Mouse (Mus musculus): ENCODE measurements around the gene Arhgap9. TPM values are rescaled to one million over a fixed set of nuclear protein-coding genes. Genes with fewer than 3 reads are reported as not detected.

The Arhgap9 gene
- polyA plus RNA-seq, 1 experiment, result 131 TPM

GRCm38 (mm10) chr10:127351719-127352118 lies 30.0 kb downstream of the Arhgap9 start:
- Histone ChIP-seq H3K4me3 (ENCODE audit: insufficient read depth, low read length) (no peak overlapping the region), H3K4me1 (ENCODE audit: control insufficient read depth, insufficient read depth, low read length) (peaks cover 15% of the 10 kb centered on the region), H3K27ac (ENCODE audit: insufficient read depth, low read depth, low read length) (no peak overlapping the region)
- TF ChIP-seq POLR2A (IDR thresholded peaks at IDR 0.05; ENCODE audit: borderline replicate concordance, low read depth, low read length) (no peak), CTCF (IDR thresholded peaks at IDR 0.05; ENCODE audit: low read depth, low read length) (no peak)

- no peak overlapping the region for H3K27ac ChIP-seq (ENCODE audit: insufficient read depth, low read depth, low read length)
- H3K4me3 ChIP-seq (ENCODE audit: insufficient read depth, low read length), result no peak overlapping the region
- H3K4me1 ChIP-seq (ENCODE audit: control insufficient read depth, insufficient read depth, low read length), result peaks cover 15% of the 10 kb centered on the region
- TF ChIP-seq CTCF (IDR thresholded peaks at IDR 0.05; ENCODE audit: low read depth, low read length) (no peak), POLR2A (IDR thresholded peaks at IDR 0.05; ENCODE audit: borderline replicate concordance, low read depth, low read length) (no peak)
Observed at GRCm38 (mm10) chr10:127352187-127352586, 30.4 kb downstream of the Arhgap9 start.

- Histone ChIP-seq H3K27ac (ENCODE audit: insufficient read depth, low read depth, low read length) (no peak overlapping the region), H3K4me1 (ENCODE audit: control insufficient read depth, insufficient read depth, low read length) (peaks cover 15% of the 10 kb centered on the region), H3K4me3 (ENCODE audit: insufficient read depth, low read length) (no peak overlapping the region)
- no peak for TF ChIP-seq CTCF (IDR thresholded peaks at IDR 0.05; ENCODE audit: low read depth, low read length)
- TF ChIP-seq POLR2A (IDR thresholded peaks at IDR 0.05; ENCODE audit: borderline replicate concordance, low read depth, low read length), result no peak
Observed at GRCm38 (mm10) chr10:127352766-127353165, 31.0 kb downstream of the Arhgap9 start.

GRCm38 (mm10) chr10:127353909-127354895 lies 32.4 kb downstream of the Arhgap9 start, which contains the start of gene Inhbe:
Gene Inhbe (minus strand): TSS chr10:127354411.
- peaks cover 24% of the 10 kb centered on the region for H3K4me1 ChIP-seq (ENCODE audit: control insufficient read depth, insufficient read depth, low read length)
- TF ChIP-seq POLR2A (IDR thresholded peaks at IDR 0.05; ENCODE audit: borderline replicate concordance, low read depth, low read length), result no peak
- TF ChIP-seq CTCF (IDR thresholded peaks at IDR 0.05; ENCODE audit: low read depth, low read length), result peak; percentile 63
- 0 out of 2 replicates have a peak within 1 kb of the TSS, but pooled peaks have one; percentile 7 for H3K4me3 ChIP-seq (ENCODE audit: insufficient read depth, low read length)
- H3K27ac ChIP-seq (ENCODE audit: insufficient read depth, low read depth, low read length), result peak within 1 kb of the TSS; percentile 20; the same call in 1 of the 2 replicates

GRCm38 (mm10) chr10:127355336-127355735 lies 33.6 kb downstream of the Arhgap9 start:
- TF ChIP-seq POLR2A (IDR thresholded peaks at IDR 0.05; ENCODE audit: borderline replicate concordance, low read depth, low read length), result no peak
- TF ChIP-seq CTCF (IDR thresholded peaks at IDR 0.05; ENCODE audit: low read depth, low read length), result no peak
- H3K4me1 ChIP-seq (ENCODE audit: control insufficient read depth, insufficient read depth, low read length), result peaks cover 28% of the 10 kb centered on the region
- no peak overlapping the region for H3K27ac ChIP-seq (ENCODE audit: insufficient read depth, low read depth, low read length)

GRCm38 (mm10) chr10:127360714-127361113 lies 39.0 kb downstream of the Arhgap9 start:
- Histone ChIP-seq H3K4me3 (ENCODE audit: insufficient read depth, low read length) (no peak overlapping the region), H3K27ac (ENCODE audit: insufficient read depth, low read depth, low read length) (no peak overlapping the region), H3K4me1 (ENCODE audit: control insufficient read depth, insufficient read depth, low read length) (peaks cover 15% of the 10 kb centered on the region)
- no peak for TF ChIP-seq POLR2A (IDR thresholded peaks at IDR 0.05; ENCODE audit: borderline replicate concordance, low read depth, low read length)
- no peak for TF ChIP-seq CTCF (IDR thresholded peaks at IDR 0.05; ENCODE audit: low read depth, low read length)

More at GRCm38 (mm10) chr10:127355336-127355735, 33.6 kb downstream of the Arhgap9 start:
- H3K4me3 ChIP-seq (ENCODE audit: insufficient read depth, low read length), result no peak overlapping the region

- H3K27ac ChIP-seq (ENCODE audit: insufficient read depth, low read depth, low read length), result no peak overlapping the region
- TF ChIP-seq CTCF (IDR thresholded peaks at IDR 0.05; ENCODE audit: low read depth, low read length) (no peak), POLR2A (IDR thresholded peaks at IDR 0.05; ENCODE audit: borderline replicate concordance, low read depth, low read length) (no peak)
- H3K4me1 ChIP-seq (ENCODE audit: control insufficient read depth, insufficient read depth, low read length), result peaks cover 2% of the 10 kb centered on the region; the same call in 1 of the 2 replicates
- H3K4me3 ChIP-seq (ENCODE audit: insufficient read depth, low read length), result no peak overlapping the region
Observed at GRCm38 (mm10) chr10:127367116-127367515, 45.4 kb downstream of the Arhgap9 start.

GRCm38 (mm10) chr10:127368273-127368672 lies 46.5 kb downstream of the Arhgap9 start:
- Histone ChIP-seq H3K4me3 (ENCODE audit: insufficient read depth, low read length) (no peak overlapping the region), H3K4me1 (ENCODE audit: control insufficient read depth, insufficient read depth, low read length) (peaks cover 2% of the 10 kb centered on the region; the same call in 1 of the 2 replicates), H3K27ac (ENCODE audit: insufficient read depth, low read depth, low read length) (no peak overlapping the region)
- no peak for TF ChIP-seq POLR2A (IDR thresholded peaks at IDR 0.05; ENCODE audit: borderline replicate concordance, low read depth, low read length)
- no peak for TF ChIP-seq CTCF (IDR thresholded peaks at IDR 0.05; ENCODE audit: low read depth, low read length)

GRCm38 (mm10) chr10:127369834-127370820 lies 48.4 kb downstream of the Arhgap9 start, which contains the start of gene Inhbc:
Gene Inhbc (minus strand): TSS chr10:127370431.
- TF ChIP-seq CTCF (IDR thresholded peaks at IDR 0.05; ENCODE audit: low read depth, low read length), result no peak
- no peak for TF ChIP-seq POLR2A (IDR thresholded peaks at IDR 0.05; ENCODE audit: borderline replicate concordance, low read depth, low read length)
- Histone ChIP-seq H3K4me3 (ENCODE audit: insufficient read depth, low read length) (no peak within 1 kb of the TSS), H3K4me1 (ENCODE audit: control insufficient read depth, insufficient read depth, low read length) (peaks cover 2% of the 10 kb centered on the region; the same call in 1 of the 2 replicates), H3K27ac (ENCODE audit: insufficient read depth, low read depth, low read length) (no peak within 1 kb of the TSS)

All from bone marrow macrophage, adult 2 months (primary cell).